Mouse (Mus musculus): ENCODE data around the gene Ubac2. TPM values are rescaled to one million over a fixed set of nuclear protein-coding genes. Genes with fewer than 3 reads are reported as not detected.
A peak's percentile ranks its signal among the peaks of the same experiment; 100 is the strongest.

The Ubac2 gene
- polyA plus RNA-seq, 1 experiment from 2014 or later: 102 TPM

- DNase-seq (ENCODE audit: low spot score): no peak
These were observed 16.2 kb downstream of the Ubac2 start for GRCm38 (mm10) chr14:121894511-121895135.

GRCm38 (mm10) chr14:121895316-121895715 lies 16.9 kb downstream of the Ubac2 start:
- no peak for DNase-seq (ENCODE audit: low spot score)

GRCm38 (mm10) chr14:121896126-121897090 lies 18.0 kb downstream of the Ubac2 start:
- no peak for DNase-seq (ENCODE audit: low spot score)

GRCm38 (mm10) chr14:121897773-121898172 lies 19.4 kb downstream of the Ubac2 start:
- DNase-seq (ENCODE audit: low spot score): no peak

- DNase-seq (ENCODE audit: low spot score): peak; percentile 58
These were observed 20.1 kb downstream of the Ubac2 start for GRCm38 (mm10) chr14:121898509-121898908.

GRCm38 (mm10) chr14:121899071-121899470 lies 20.7 kb downstream of the Ubac2 start:
- DNase-seq (ENCODE audit: low spot score): no peak

- no peak for DNase-seq (ENCODE audit: low spot score)
These were observed 23.1 kb downstream of the Ubac2 start for GRCm38 (mm10) chr14:121901511-121901910.

DNA sequence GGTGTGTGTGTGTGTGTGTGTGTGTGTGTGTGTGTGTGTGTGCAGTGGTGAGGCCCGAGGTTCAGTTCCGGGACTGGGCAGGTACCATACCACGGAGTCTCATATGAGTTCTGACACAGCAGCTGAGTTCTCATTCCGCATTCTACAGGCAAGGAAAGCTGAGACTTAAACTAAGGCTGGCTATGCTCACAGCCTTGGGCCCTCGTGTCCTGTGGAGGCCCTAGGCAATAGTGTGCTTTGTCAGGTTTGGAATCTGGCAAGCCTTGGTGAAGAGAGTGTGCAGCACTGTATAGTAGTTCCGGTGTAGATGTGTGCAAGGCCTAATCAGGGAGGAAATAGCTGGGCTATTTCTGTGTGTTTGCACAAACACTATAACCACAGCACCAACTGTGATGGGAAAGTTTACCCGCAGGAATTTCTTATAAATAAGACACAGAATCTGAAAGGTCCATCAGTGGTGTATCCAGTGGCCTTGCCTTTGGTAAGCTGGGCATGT lies 25.0 kb downstream of the Ubac2 start:
- no peak for DNase-seq (ENCODE audit: low spot score)

GRCm38 (mm10) chr14:121904754-121905153 lies 26.3 kb downstream of the Ubac2 start:
- no peak for DNase-seq (ENCODE audit: low spot score)

DNA sequence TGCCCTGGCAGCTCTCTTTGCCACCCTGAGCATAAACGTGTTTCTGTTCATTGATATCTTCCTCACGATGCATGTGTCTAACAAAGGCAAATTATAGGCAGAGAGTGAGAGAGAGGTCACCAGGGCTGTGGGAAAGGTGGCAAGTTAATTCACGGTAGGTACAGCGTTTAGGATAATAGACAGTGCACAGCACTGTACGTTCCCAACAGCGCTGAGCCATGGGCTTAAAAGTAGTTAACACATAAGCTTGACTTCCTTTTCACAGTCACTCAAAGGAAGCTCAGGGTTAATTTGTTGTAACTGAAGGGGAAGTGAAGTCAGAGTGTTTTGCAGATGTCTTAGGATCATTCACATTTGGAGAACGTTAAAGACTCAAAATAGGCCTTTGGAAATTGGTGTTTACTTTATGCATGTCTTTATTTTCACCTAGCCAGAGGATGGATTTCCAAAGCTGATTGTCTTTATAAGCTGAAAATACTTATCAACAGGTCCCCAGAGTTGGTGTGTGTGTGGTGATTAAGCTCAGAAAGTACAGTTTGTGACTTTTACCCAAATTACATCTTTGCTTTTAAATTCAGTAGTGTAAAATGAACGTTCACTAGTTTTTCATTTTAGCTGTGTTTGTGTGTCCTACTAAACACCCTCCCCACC lies 28.0 kb downstream of the Ubac2 start:
- DNase-seq (ENCODE audit: low spot score): peak; percentile 55

- no peak for DNase-seq (ENCODE audit: low spot score)
These were observed 28.7 kb downstream of the Ubac2 start for GRCm38 (mm10) chr14:121906992-121907681.

DNA sequence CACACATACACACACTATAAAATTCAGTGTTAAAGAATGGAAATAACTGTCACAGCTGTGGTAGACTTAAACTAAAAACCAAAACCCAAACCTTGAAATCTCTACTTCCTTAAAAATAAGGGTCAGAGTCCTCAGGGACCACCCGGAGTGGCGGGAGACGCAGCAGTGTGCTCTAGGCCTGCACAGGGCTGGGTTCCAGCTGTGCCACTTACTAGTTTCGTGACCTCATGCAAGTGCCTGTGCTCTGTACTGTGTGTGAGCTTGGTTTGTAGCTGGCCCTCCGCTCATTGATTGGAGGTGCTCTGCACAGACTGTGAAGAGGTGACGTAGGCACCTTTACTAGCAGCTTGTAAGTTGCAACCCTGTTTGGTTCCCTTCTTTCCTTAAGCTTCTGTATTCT lies 31.4 kb downstream of the Ubac2 start:
- DNase-seq (ENCODE audit: low spot score): no peak

DNA sequence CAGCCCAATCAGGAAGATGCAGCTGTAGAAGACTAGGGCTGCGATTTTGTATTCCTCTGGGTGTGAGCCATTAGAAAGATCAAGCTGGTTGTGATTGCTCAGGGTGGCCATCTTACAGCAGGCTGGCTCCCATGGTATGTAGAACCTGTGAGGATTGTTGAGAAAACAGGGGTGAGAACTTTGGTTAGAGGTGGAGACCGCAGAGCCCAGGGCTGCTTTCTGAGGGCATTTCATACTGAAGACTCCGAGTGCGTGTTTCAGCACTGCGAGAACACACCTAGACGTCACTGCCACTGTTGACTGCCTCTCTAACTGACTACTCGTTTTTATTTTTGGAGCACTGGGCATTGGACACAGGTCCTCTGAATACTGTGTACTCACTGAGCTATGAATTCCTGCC lies 34.1 kb downstream of the Ubac2 start:
- DNase-seq (ENCODE audit: low spot score): no peak

- DNase-seq (ENCODE audit: low spot score): no peak
These were observed 36.7 kb downstream of the Ubac2 start for GRCm38 (mm10) chr14:121915143-121915542.

- peak; percentile 76 for DNase-seq (ENCODE audit: low spot score)
These were observed 37.2 kb downstream of the Ubac2 start, which contains the start of gene Gpr18 for GRCm38 (mm10) chr14:121915621-121916020. Gene Gpr18 (minus strand): TSS chr14:121915781.

- DNase-seq (ENCODE audit: low spot score): peak; percentile 34
These were observed 38.1 kb downstream of the Ubac2 start for GRCm38 (mm10) chr14:121916311-121917094.

DNA sequence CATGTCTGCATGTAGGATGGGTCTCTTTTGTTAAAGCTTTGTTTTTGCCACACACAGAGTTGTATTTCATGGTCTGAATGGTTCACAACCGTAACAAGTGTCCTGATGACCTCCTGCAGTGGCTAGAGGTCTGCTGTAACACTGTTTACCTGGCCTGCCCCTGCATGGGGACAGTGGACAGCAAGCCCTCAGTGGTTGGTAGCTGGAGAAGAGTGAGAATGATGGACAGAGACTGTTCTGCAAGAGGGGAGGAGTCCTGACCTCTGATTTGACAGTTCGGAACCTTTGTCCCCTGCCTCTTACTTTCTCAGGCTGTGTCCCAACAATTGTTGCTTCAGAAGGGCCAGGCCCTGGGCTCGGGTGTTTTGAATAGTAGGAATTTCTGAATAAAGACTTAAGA lies 39.8 kb downstream of the Ubac2 start:
- DNase-seq (ENCODE audit: low spot score): no peak

DNA sequence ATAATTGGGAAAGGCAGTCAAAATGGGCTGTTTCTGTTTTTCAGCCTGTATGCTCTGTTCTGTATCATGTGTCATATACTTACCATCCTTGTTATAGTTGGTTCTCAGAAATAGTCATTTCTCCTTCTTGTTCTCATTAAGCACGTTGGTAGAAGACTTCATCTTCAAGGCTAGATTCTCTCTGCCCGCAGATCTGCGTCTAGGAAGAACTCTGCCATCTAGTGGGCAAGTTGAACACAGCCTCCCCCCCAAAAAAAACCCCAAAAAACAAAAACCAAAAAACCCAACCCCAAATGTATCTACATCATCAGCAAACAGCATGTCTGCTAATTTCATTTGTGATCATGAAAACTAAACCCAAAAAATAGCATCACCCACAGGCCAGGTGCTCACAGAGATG lies 41.3 kb downstream of the Ubac2 start:
- peak; percentile 67 for DNase-seq (ENCODE audit: low spot score)

- DNase-seq (ENCODE audit: low spot score): peak; percentile 1
These were observed 42.2 kb downstream of the Ubac2 start for GRCm38 (mm10) chr14:121920511-121921124.

DNA sequence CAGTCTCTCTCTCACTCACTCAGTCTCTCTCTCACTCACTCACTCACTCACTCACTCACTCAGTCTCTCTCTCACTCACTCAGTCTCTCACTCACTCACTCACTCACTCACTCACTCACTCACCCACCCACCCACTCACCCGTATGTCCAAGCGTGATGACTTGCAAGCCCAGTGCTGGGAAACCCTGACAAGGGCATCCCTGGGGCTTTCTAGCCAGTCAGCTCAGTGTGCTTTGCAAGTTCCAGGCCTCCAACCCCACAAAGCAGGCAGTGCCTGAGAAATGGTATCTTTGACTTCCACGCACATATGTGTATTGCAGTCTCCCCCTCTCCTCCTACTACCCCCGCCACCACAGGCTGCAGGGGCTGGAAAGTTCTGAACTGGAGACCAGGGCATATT lies 43.6 kb downstream of the Ubac2 start:
- no peak for DNase-seq (ENCODE audit: low spot score)
